Mouse (Mus musculus): Measurements from ENCODE around the gene Zfp428. TPM values are rescaled to one million over a fixed set of nuclear protein-coding genes. Genes with fewer than 3 reads are reported as not detected.

Zfp428 gene
- polyA plus RNA-seq, 1 experiment from 2014 or later = 40.9 TPM

- Histone ChIP-seq H3K4me3 (ENCODE audit: low read length) (no peak overlapping the region), H3K27ac (ENCODE audit: low read length) (no peak overlapping the region), H3K4me2 (ENCODE audit: low read depth, low read length) (no peak overlapping the region), H3K4me1 (ENCODE audit: control insufficient read depth, insufficient read depth, low read length) (no peaks in the 10 kb centered on the region), H3K9me3 (replicated peaks; ENCODE audit: control insufficient read depth, low read length) (no peaks in the 10 kb centered on the region), H3K27me3 (ENCODE audit: control insufficient read depth, insufficient read depth, low read length) (no peaks in the 10 kb centered on the region), H3K36me3 (ENCODE audit: control insufficient read depth, insufficient read depth) (no peaks in the 10 kb centered on the region), H3K9ac (ENCODE audit: low read length) (no peak overlapping the region)
- no peak for ATAC-seq (replicated peaks; ENCODE audit: extremely low read depth, insufficient read depth, low FRiP score)
- WGBS = 78% methylated on average over 6 of the region's 6 CpGs
Observed at GRCm38 (mm10) chr7:24523723-24524122, 16.9 kb downstream of the Zfp428 start.

- Histone ChIP-seq H3K36me3 (ENCODE audit: control insufficient read depth, insufficient read depth) (no peaks in the 10 kb centered on the region), H3K27ac (ENCODE audit: low read length) (no peak overlapping the region), H3K9ac (ENCODE audit: low read length) (no peak overlapping the region), H3K4me1 (ENCODE audit: control insufficient read depth, insufficient read depth, low read length) (peaks cover 6% of the 10 kb centered on the region), H3K9me3 (replicated peaks; ENCODE audit: control insufficient read depth, low read length) (no peaks in the 10 kb centered on the region), H3K27me3 (ENCODE audit: control insufficient read depth, insufficient read depth, low read length) (no peaks in the 10 kb centered on the region), H3K4me3 (ENCODE audit: low read length) (no peak overlapping the region), H3K4me2 (ENCODE audit: low read depth, low read length) (no peak overlapping the region)
- WGBS = 78% methylated on average over 6 of the region's 6 CpGs
- no peak for ATAC-seq (replicated peaks; ENCODE audit: extremely low read depth, insufficient read depth, low FRiP score)
Observed at GRCm38 (mm10) chr7:24524978-24525377, 18.2 kb downstream of the Zfp428 start.

GRCm38 (mm10) chr7:24525686-24526420 is 19.0 kb downstream of the Zfp428 start:
- no peak overlapping the region for H3K27ac ChIP-seq (ENCODE audit: low read length)
- 79% methylated on average over 12 of the region's 12 CpGs for WGBS
- no peak for ATAC-seq (replicated peaks; ENCODE audit: extremely low read depth, insufficient read depth, low FRiP score)
- H3K9me3 ChIP-seq (replicated peaks; ENCODE audit: control insufficient read depth, low read length) = no peaks in the 10 kb centered on the region
- no peaks in the 10 kb centered on the region for H3K27me3 ChIP-seq (ENCODE audit: control insufficient read depth, insufficient read depth, low read length)
- peaks cover 6% of the 10 kb centered on the region for H3K4me1 ChIP-seq (ENCODE audit: control insufficient read depth, insufficient read depth, low read length)
- no peak overlapping the region for H3K4me3 ChIP-seq (ENCODE audit: low read length)
- no peak overlapping the region for H3K4me2 ChIP-seq (ENCODE audit: low read depth, low read length)
- H3K9ac ChIP-seq (ENCODE audit: low read length) = no peak overlapping the region
- no peaks in the 10 kb centered on the region for H3K36me3 ChIP-seq (ENCODE audit: control insufficient read depth, insufficient read depth)

DNA sequence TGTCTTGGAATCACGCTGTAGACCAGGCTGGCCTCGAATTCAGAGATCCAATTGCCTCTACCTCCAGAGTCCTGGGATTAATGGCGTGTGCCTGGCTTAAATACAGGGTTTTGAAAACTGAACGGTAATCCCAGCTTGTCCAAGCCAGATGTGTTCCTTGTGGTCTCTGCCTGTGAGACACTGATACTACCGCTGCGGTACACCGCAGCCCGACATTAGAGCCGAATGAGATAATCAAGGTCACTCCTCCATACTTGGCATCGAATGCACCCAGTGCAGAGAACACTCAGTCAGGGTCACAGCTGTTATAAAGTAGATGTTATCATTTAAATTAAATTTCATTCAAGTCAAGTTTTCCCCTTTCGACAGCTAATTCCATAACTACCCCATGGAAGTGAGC is 22.1 kb downstream of the Zfp428 start:
- Histone ChIP-seq H3K27ac (ENCODE audit: low read length) (no peak overlapping the region), H3K27me3 (ENCODE audit: control insufficient read depth, insufficient read depth, low read length) (no peaks in the 10 kb centered on the region), H3K36me3 (ENCODE audit: control insufficient read depth, insufficient read depth) (peaks cover 7% of the 10 kb centered on the region; the same call in 1 of the 2 replicates), H3K4me1 (ENCODE audit: control insufficient read depth, insufficient read depth, low read length) (peaks cover 13% of the 10 kb centered on the region), H3K4me2 (ENCODE audit: low read depth, low read length) (no peak overlapping the region), H3K9ac (ENCODE audit: low read length) (no peak overlapping the region), H3K4me3 (ENCODE audit: low read length) (no peak overlapping the region), H3K9me3 (replicated peaks; ENCODE audit: control insufficient read depth, low read length) (no peaks in the 10 kb centered on the region)
- WGBS = 84% methylated on average over 11 of the region's 11 CpGs
- ATAC-seq (replicated peaks; ENCODE audit: extremely low read depth, insufficient read depth, low FRiP score) = no peak

GRCm38 (mm10) chr7:24529580-24529979 is 22.8 kb downstream of the Zfp428 start:
- Histone ChIP-seq H3K27ac (ENCODE audit: low read length) (peak overlapping the region; percentile 97), H3K9me3 (replicated peaks; ENCODE audit: control insufficient read depth, low read length) (no peaks in the 10 kb centered on the region), H3K27me3 (ENCODE audit: control insufficient read depth, insufficient read depth, low read length) (no peaks in the 10 kb centered on the region), H3K4me2 (ENCODE audit: low read depth, low read length) (peak overlapping the region; percentile 93), H3K4me3 (ENCODE audit: low read length) (peak overlapping the region; percentile 85), H3K36me3 (ENCODE audit: control insufficient read depth, insufficient read depth) (peaks cover 9% of the 10 kb centered on the region; the same call in 1 of the 2 replicates), H3K9ac (ENCODE audit: low read length) (peak overlapping the region; percentile 90), H3K4me1 (ENCODE audit: control insufficient read depth, insufficient read depth, low read length) (peaks cover 13% of the 10 kb centered on the region)
- WGBS = 49% methylated on average over 11 of the region's 11 CpGs
- no peak for ATAC-seq (replicated peaks; ENCODE audit: extremely low read depth, insufficient read depth, low FRiP score)

DNA sequence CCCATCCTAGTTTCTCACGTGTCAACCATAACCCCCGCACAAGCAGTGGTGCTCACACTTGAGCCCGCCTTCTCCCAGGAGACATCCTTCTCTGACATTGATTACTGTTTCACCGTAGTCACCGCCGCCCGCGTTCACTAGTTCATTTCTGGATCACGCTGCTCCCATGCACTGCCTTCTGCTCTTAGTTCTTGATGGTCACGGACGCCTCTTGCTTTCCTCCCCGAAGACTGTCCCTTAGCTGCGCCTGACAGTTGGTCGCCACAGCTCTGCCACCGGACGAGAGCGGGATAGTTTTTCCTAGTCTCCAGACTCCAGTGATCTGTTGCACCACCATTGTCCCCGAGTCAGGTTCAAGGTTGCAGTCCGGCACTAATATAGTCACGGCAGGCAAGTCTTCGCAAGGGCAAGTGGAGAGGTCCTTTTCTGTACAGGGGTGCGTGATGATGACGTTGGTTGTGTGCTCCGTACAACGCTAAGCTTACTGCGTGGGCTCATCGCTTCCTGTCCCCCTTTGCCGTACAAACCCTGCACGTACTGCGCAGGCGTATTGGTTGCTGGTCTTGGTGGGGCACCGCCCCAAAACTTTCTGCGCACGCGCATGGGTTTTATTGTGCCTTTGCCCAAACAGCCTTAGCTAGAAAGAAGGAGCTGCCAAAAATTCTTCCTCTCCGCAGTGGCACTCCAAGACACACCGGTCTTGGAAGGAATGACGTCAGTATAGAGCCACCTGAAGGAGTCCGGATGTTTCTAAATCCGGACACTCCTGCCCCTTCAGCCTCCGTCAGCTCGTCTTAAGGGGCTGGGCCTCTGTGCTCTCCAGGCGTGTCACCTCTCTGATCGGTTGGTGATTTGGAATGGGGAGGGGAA is 23.5 kb downstream of the Zfp428 start, which contains the start of gene Irgq:
TSS of gene Irgq (plus strand) at position 628 of the 870 bp plus-strand sequence.
- Histone ChIP-seq H3K27me3 (ENCODE audit: control insufficient read depth, insufficient read depth, low read length) (no peaks in the 10 kb centered on the region), H3K9ac (ENCODE audit: low read length) (peak within 1 kb of the TSS; percentile 93), H3K4me2 (ENCODE audit: low read depth, low read length) (peak within 1 kb of the TSS; percentile 93), H3K4me1 (ENCODE audit: control insufficient read depth, insufficient read depth, low read length) (peaks cover 13% of the 10 kb centered on the region), H3K27ac (ENCODE audit: low read length) (peak within 1 kb of the TSS; percentile 97), H3K4me3 (ENCODE audit: low read length) (peak within 1 kb of the TSS; percentile 85), H3K36me3 (ENCODE audit: control insufficient read depth, insufficient read depth) (peaks cover 9% of the 10 kb centered on the region; the same call in 1 of the 2 replicates), H3K9me3 (replicated peaks; ENCODE audit: control insufficient read depth, low read length) (no peaks in the 10 kb centered on the region)
- under 1% methylated on average over 44 of the region's 44 CpGs for WGBS
- peak; percentile 96 for ATAC-seq (replicated peaks; ENCODE audit: extremely low read depth, insufficient read depth, low FRiP score)

- WGBS = under 1% methylated on average over 42 of the region's 43 CpGs
- Histone ChIP-seq H3K36me3 (ENCODE audit: control insufficient read depth, insufficient read depth) (peaks cover 13% of the 10 kb centered on the region), H3K27me3 (ENCODE audit: control insufficient read depth, insufficient read depth, low read length) (no peaks in the 10 kb centered on the region), H3K9me3 (replicated peaks; ENCODE audit: control insufficient read depth, low read length) (no peaks in the 10 kb centered on the region), H3K4me1 (ENCODE audit: control insufficient read depth, insufficient read depth, low read length) (peaks cover 13% of the 10 kb centered on the region), H3K4me3 (ENCODE audit: low read length) (peak overlapping the region; percentile 85), H3K4me2 (ENCODE audit: low read depth, low read length) (peak overlapping the region; percentile 93), H3K27ac (ENCODE audit: low read length) (peak overlapping the region; percentile 97), H3K9ac (ENCODE audit: low read length) (peak overlapping the region; percentile 93)
- ATAC-seq (replicated peaks; ENCODE audit: extremely low read depth, insufficient read depth, low FRiP score) = peak; percentile 71
Observed at GRCm38 (mm10) chr7:24531211-24531971, 24.6 kb downstream of the Zfp428 start.

DNA sequence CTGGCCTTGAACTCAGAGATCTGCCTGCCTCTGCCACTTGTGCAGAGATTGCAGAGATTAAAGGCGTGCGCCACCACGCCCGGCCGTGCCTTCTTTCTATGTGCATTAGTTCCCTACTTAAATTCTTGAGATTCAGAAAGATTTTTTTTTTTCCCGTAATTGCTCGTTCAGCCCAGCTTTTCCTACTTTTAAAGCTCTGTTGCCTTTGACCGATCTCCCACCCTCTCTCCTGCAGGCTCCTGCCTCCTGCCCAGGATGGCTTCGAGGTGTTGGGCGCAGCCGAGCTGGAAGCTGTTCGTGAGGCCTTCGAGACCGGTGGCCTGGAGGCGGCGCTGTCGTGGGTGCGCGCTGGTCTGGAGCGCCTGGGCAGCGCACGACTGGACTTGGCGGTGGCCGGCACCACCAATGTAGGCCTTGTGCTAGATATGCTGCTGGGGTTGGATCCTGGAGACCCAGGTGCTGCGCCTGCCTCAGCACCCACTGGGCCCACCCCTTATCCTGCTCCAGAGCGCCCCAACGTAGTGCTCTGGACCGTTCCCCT is 26.3 kb downstream of the Zfp428 start:
- WGBS = 81% methylated on average over 28 of the region's 28 CpGs
- no peak for ATAC-seq (replicated peaks; ENCODE audit: extremely low read depth, insufficient read depth, low FRiP score)
- no peak overlapping the region for H3K4me3 ChIP-seq (ENCODE audit: low read length)

More for the DNA sequence above, 26.3 kb downstream of the Zfp428 start:
- no peaks in the 10 kb centered on the region for H3K27me3 ChIP-seq (ENCODE audit: control insufficient read depth, insufficient read depth, low read length)
- no peak overlapping the region for H3K27ac ChIP-seq (ENCODE audit: low read length)
- H3K9me3 ChIP-seq (replicated peaks; ENCODE audit: control insufficient read depth, low read length) = no peaks in the 10 kb centered on the region
- peaks cover 14% of the 10 kb centered on the region for H3K36me3 ChIP-seq (ENCODE audit: control insufficient read depth, insufficient read depth)
- H3K4me2 ChIP-seq (ENCODE audit: low read depth, low read length) = no peak overlapping the region
- H3K9ac ChIP-seq (ENCODE audit: low read length) = no peak overlapping the region
- H3K4me1 ChIP-seq (ENCODE audit: control insufficient read depth, insufficient read depth, low read length) = peaks cover 13% of the 10 kb centered on the region

Measured in heart, embryonic 16.5 days (tissue).